Mouse (Mus musculus) liver, embryonic 16.5 days (tissue): ENCODE data around the gene Mrgbp. TPM values are rescaled to one million over a fixed set of nuclear protein-coding genes. Genes with fewer than 3 reads are reported as not detected.

ENCODE experiments used
- ATAC-seq: fragments of 200-750 bp; cut with Nextera tagmentation; 2 replicates; pipeline ENCODE4 v1.8.0; 2017; ENCODE audit warnings: low read depth, mild to moderate bottlenecking, moderate number of reproducible peaks, moderate library complexity
- H3K27ac ChIP-seq: fragments of 300-500 bp; sonication (generic); 2 replicates; pipeline ENCODE4 v1.5.1; 2014; ENCODE audit warnings: mild to moderate bottlenecking, low read length
- H3K27me3 ChIP-seq: fragments of 300-500 bp; sonication (generic); 2 replicates; pipeline ENCODE4 v1.6.1; 2014; ENCODE audit warnings: low read depth, low read length, mixed read lengths; ENCODE audit not compliant: control insufficient read depth, insufficient read depth
- H3K36me3 ChIP-seq: fragments of 300-500 bp; sonication (generic); 2 replicates; pipeline ENCODE4 v1.6.1; 2014; ENCODE audit warnings: mild to moderate bottlenecking; ENCODE audit not compliant: control insufficient read depth, insufficient read depth
- H3K4me1 ChIP-seq: fragments of 300-500 bp; sonication (generic); 2 replicates; pipeline ENCODE4 v1.6.1; 2014; ENCODE audit warnings: low read depth, low read length, mixed read lengths; ENCODE audit not compliant: control insufficient read depth
- H3K4me2 ChIP-seq: fragments of 300-500 bp; sonication (generic); 2 replicates; pipeline ENCODE4 v1.6.1; 2014; ENCODE audit warnings: low read depth, low read length, mixed read lengths
- H3K4me3 ChIP-seq: fragments of 300-500 bp; sonication (generic); 2 replicates; pipeline ENCODE4 v1.5.1; 2014; ENCODE audit warnings: low read depth, mild to moderate bottlenecking, low read length
- H3K9ac ChIP-seq: fragments of 300-500 bp; sonication (generic); 2 replicates; pipeline ENCODE4 v1.6.1; 2014; ENCODE audit warnings: low read depth, low read length
- H3K9me3 ChIP-seq: fragments of 300-500 bp; sonication (generic); replicated peaks from 2 replicates; pipeline ENCODE4 v1.6.1; 2016; ENCODE audit warnings: low read length; ENCODE audit not compliant: control insufficient read depth
- WGBS: fragments of 180-500 bp; shearing (Covaris S2); extraction: QIAGEN DNeasy Blood & Tissue Kit; methylation state at CpG from one replicate; pipeline ENCODE4 v1.1.7; 2014; ENCODE audit not compliant: insufficient replicate concordance; 5-methylcytosine and 5-hydroxymethylcytosine counted together
- polyA plus RNA-seq: library from polyadenylated mRNA; unstranded; fragments of >200 nt; fragmentation: Nextera tagmentation; extraction: Ambion mirVana; gene quantifications from 2 replicates; pipeline ENCODE4 v1.2.1, GENCODE M21; 2015

The Mrgbp gene
- 6.6 and 7.4 TPM in 2 replicates for polyA plus RNA-seq

GRCm38 (mm10) chr2:180581002-180581401 lies at the start of gene Mrgbp:
TSS of gene Mrgbp (plus strand) at chr2:180581304.
- no peak for ATAC-seq
- Histone ChIP-seq H3K9ac (no peak within 1 kb of the TSS), H3K36me3 (0 out of 2 replicates have a peak, but pooled peaks cover 3% of the 10 kb centered on the region), H3K27me3 (no peaks in the 10 kb centered on the region), H3K4me1 (peaks cover 11% of the 10 kb centered on the region), H3K27ac (no peak within 1 kb of the TSS), H3K9me3 (no peaks in the 10 kb centered on the region), H3K4me3 (no peak within 1 kb of the TSS), H3K4me2 (no peak within 1 kb of the TSS)
- WGBS, result 62% methylated on average over 3 of the region's 3 CpGs

GRCm38 (mm10) chr2:180531671-180532385 lies 49.3 kb upstream of the Mrgbp start:
- 57% methylated on average over 7 of the region's 7 CpGs for WGBS
- ATAC-seq, result no peak
- no peaks in the 10 kb centered on the region for H3K36me3 ChIP-seq

DNA sequence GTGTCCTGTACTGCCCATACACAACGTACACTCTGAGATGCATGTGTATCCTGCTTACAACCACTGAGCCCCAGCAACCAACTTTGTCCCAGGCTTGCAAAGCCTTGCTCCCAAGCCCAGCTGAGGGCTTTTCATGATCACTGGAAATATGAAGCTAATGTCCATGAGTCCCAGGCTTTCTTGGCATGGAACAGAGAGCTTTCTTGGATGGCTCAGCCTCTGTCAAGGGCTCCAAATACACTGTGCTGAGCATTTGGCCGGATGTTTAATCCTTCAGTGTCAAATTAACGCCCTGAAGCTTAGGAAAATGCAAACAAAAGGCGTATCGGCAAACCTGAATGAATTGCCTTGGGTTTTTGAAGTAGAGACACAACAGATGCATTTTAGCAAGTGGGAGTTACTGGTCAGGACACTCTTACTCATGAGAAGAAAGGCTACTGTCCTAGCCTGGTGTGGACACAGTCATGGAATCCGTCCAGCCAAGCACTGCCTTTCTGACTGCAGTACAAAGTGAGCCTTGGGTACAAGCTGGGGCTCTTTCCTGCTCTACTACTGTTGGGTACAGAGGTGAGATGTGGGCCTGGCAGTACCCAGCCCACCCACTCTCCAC lies 48.6 kb upstream of the Mrgbp start:
- H3K9me3 ChIP-seq, result no peaks in the 10 kb centered on the region
- no peaks in the 10 kb centered on the region for H3K4me1 ChIP-seq
- H3K4me2 ChIP-seq, result no peak overlapping the region
- H3K36me3 ChIP-seq, result no peaks in the 10 kb centered on the region
- H3K4me3 ChIP-seq, result no peak overlapping the region
- no peaks in the 10 kb centered on the region; the same call in 1 of the 2 replicates for H3K27me3 ChIP-seq
- no peak overlapping the region for H3K9ac ChIP-seq
- no peak overlapping the region for H3K27ac ChIP-seq
- 62% methylated on average over 6 of the region's 6 CpGs for WGBS
- ATAC-seq, result no peak

More at GRCm38 (mm10) chr2:180531671-180532385, 49.3 kb upstream of the Mrgbp start:
- H3K27ac ChIP-seq, result no peak overlapping the region
- no peaks in the 10 kb centered on the region for H3K9me3 ChIP-seq
- H3K4me1 ChIP-seq, result no peaks in the 10 kb centered on the region
- H3K27me3 ChIP-seq, result peaks cover 3% of the 10 kb centered on the region; the same call in 1 of the 2 replicates
- no peak overlapping the region for H3K4me3 ChIP-seq
- no peak overlapping the region for H3K9ac ChIP-seq
- H3K4me2 ChIP-seq, result no peak overlapping the region

DNA sequence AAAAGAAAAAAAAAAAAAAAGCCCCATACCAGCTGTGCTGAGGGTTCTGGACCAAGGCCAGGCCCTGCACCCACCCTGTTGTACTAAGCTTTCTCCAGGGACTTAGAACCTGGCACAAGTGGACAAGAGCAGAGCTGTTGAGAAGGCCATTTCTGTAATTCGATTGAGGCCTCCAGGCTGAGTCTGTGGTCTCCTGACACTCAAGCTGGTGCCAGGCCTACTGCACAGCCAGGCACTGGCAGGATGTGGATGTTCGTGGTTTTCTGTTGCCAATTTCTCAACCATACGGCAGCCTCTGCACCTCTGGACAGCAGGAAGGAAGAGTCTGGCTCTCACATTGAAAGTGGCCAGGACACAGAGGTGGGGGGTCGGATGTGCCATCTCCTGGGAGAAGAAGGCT lies 47.9 kb upstream of the Mrgbp start:
- Histone ChIP-seq H3K4me2 (no peak overlapping the region), H3K4me3 (no peak overlapping the region), H3K4me1 (no peaks in the 10 kb centered on the region), H3K27me3 (no peaks in the 10 kb centered on the region), H3K9me3 (no peaks in the 10 kb centered on the region), H3K9ac (no peak overlapping the region), H3K27ac (no peak overlapping the region), H3K36me3 (no peaks in the 10 kb centered on the region)
- 25% methylated on average over 4 of the region's 4 CpGs for WGBS
- no peak for ATAC-seq

- no peak overlapping the region for H3K4me3 ChIP-seq
- no peaks in the 10 kb centered on the region for H3K36me3 ChIP-seq
- no peak overlapping the region for H3K27ac ChIP-seq
- 61% methylated on average over 2 of the region's 2 CpGs for WGBS
- ATAC-seq, result no peak
- H3K27me3 ChIP-seq, result no peaks in the 10 kb centered on the region
- H3K4me2 ChIP-seq, result no peak overlapping the region
- H3K9ac ChIP-seq, result no peak overlapping the region
- H3K4me1 ChIP-seq, result no peaks in the 10 kb centered on the region
- no peaks in the 10 kb centered on the region for H3K9me3 ChIP-seq
These were observed 37.4 kb upstream of the Mrgbp start for GRCm38 (mm10) chr2:180543675-180544074.

- no peak for ATAC-seq
- Histone ChIP-seq H3K9me3 (no peaks in the 10 kb centered on the region), H3K36me3 (no peaks in the 10 kb centered on the region), H3K27me3 (no peaks in the 10 kb centered on the region), H3K4me3 (no peak overlapping the region), H3K9ac (no peak overlapping the region), H3K27ac (no peak overlapping the region), H3K4me1 (no peaks in the 10 kb centered on the region), H3K4me2 (no peak overlapping the region)
- 65% methylated on average over 18 of the region's 18 CpGs for WGBS
These were observed 36.1 kb upstream of the Mrgbp start for GRCm38 (mm10) chr2:180545046-180545445.

DNA sequence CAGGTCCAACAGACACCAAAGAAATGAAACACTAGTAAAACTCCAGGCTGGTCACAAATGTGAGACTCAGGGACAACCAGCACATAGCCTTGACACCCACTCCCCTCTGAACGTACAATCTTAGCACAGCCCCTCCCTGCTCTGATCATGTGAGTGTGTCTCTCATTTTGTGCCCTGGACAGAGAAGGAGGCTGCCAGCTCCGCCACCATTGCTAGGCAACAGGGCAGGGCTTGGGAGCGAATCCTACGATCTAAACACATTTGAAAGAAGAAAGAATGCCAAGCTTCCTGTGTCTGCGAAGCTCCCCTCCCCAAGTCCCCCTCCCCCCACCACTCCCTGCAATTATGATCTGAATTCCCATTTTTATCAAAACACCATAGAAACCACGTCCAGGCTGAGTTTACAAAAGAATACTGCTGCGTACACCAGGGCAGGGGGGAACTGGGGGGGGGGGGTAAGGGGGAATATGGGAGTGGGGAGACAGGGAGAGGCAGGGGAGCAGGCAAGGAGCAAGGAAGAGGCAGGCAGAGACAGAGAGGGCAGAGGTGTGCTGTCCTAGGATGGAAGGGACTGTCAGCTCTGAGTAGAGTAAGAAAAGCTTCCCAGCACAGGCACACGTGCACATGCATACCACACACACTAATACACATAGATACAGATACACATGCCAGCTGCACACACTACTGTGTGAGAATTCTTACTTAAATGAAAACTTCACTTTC lies 33.6 kb upstream of the Mrgbp start:
- H3K27me3 ChIP-seq, result no peaks in the 10 kb centered on the region
- no peak overlapping the region for H3K9ac ChIP-seq
- 32% methylated on average over 8 of the region's 8 CpGs for WGBS
- ATAC-seq, result no peak
- no peaks in the 10 kb centered on the region for H3K4me1 ChIP-seq
- H3K4me2 ChIP-seq, result no peak overlapping the region
- no peaks in the 10 kb centered on the region for H3K36me3 ChIP-seq
- H3K27ac ChIP-seq, result no peak overlapping the region
- no peak overlapping the region for H3K4me3 ChIP-seq
- no peaks in the 10 kb centered on the region for H3K9me3 ChIP-seq

- Histone ChIP-seq H3K9ac (no peak overlapping the region), H3K27me3 (no peaks in the 10 kb centered on the region), H3K36me3 (no peaks in the 10 kb centered on the region), H3K4me3 (no peak overlapping the region), H3K4me1 (no peaks in the 10 kb centered on the region), H3K4me2 (no peak overlapping the region), H3K9me3 (no peaks in the 10 kb centered on the region), H3K27ac (no peak overlapping the region)
- WGBS, result 69% methylated on average over 3 of the region's 3 CpGs
- no peak for ATAC-seq
These were observed 28.8 kb upstream of the Mrgbp start for GRCm38 (mm10) chr2:180552340-180552739.

- H3K9ac ChIP-seq, result no peak overlapping the region
- no peak overlapping the region for H3K4me2 ChIP-seq
- 43% methylated on average over 3 of the region's 3 CpGs for WGBS
- H3K9me3 ChIP-seq, result no peaks in the 10 kb centered on the region
- no peak overlapping the region for H3K4me3 ChIP-seq
- H3K4me1 ChIP-seq, result no peaks in the 10 kb centered on the region
- no peak for ATAC-seq
- H3K27me3 ChIP-seq, result no peaks in the 10 kb centered on the region
- no peaks in the 10 kb centered on the region for H3K36me3 ChIP-seq
- H3K27ac ChIP-seq, result no peak overlapping the region
These were observed 25.9 kb upstream of the Mrgbp start for GRCm38 (mm10) chr2:180555219-180555618.
